Mouse (Mus musculus): ENCODE data around the gene Ube2b. TPM values are rescaled to one million over a fixed set of nuclear protein-coding genes. Genes with fewer than 3 reads are reported as not detected.

Ube2b gene
- total and polyA plus RNA-seq, 2 experiments from 2014 or later = 160 to 232 TPM

DNA sequence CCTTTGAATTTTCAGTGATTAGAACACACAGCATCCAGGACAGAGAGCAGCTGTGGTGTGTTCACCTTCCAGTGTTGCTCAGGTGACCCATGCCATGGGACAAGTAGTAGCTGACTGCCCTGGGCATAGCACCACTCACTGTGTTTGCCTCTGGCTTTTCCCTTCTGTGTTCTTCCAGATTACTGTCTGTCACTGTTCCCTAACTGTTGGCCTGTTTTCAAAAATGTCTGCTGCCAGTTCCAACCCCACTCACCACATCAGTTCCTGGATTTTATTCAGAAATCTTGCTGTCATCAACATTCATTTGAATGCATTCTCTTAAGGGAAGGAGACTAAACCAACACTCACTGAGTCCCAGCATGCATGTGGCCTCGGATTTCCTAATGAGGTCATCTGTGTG, 33.4 kb upstream of the Ube2b start:
- H3K9me3 ChIP-seq (ENCODE audit: low read length) = no peaks in the 10 kb centered on the region
- H3K4me3 ChIP-seq (ENCODE audit: low read depth, low read length) = no peak overlapping the region
- H3K9ac ChIP-seq (replicated peaks; ENCODE audit: low read length, poor library complexity, severe bottlenecking) = no peak overlapping the region
- DNase-seq (ENCODE audit: low spot score) = no peak
- H3K4me2 ChIP-seq (ENCODE audit: low read depth, low read length, poor library complexity, severe bottlenecking) = no peak overlapping the region
- WGBS = 91% methylated on average over 1 of the region's 1 CpGs
- H3K27me3 ChIP-seq (ENCODE audit: insufficient read depth, low read length) = no peaks in the 10 kb centered on the region
- no peak for TF ChIP-seq CTCF (IDR thresholded peaks at IDR 0.05)
- peaks cover 6% of the 10 kb centered on the region; the same call in 1 of the 2 replicates for H3K36me3 ChIP-seq (ENCODE audit: insufficient read depth, low read length)
- no peaks in the 10 kb centered on the region for H3K4me1 ChIP-seq (ENCODE audit: insufficient read depth, low read length)
- ATAC-seq (ENCODE audit: low FRiP score) = no peak
- H3K27ac ChIP-seq (ENCODE audit: low read depth, low read length) = no peak overlapping the region

DNA sequence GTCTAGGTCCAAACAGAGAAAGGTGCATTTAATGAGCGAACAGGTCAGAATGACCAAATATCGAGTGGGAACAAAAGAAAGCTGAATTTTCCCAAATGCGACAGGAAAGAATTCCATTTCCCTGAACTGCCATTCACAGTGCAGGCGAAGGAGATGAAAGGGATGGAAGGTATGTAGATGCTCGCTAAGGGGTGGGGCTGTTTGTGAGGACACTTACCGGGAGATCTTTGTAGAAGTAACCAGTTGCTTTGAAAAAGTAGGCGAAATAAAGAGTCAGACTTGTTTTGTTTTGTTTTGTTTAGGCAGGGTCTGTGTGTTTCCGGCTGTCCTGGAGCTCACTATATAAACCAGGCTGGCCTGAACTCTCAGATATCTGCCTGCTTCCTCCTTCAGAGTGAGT, 31.8 kb upstream of the Ube2b start:
- ATAC-seq (ENCODE audit: low FRiP score) = no peak
- 82% methylated on average over 8 of the region's 8 CpGs for WGBS
- DNase-seq (ENCODE audit: low spot score) = no peak
- H3K4me3 ChIP-seq (ENCODE audit: low read depth, low read length) = no peak overlapping the region
- peaks cover 6% of the 10 kb centered on the region; the same call in 1 of the 2 replicates for H3K36me3 ChIP-seq (ENCODE audit: insufficient read depth, low read length)
- no peak overlapping the region for H3K4me2 ChIP-seq (ENCODE audit: low read depth, low read length, poor library complexity, severe bottlenecking)
- H3K27ac ChIP-seq (ENCODE audit: low read depth, low read length) = no peak overlapping the region
- H3K4me1 ChIP-seq (ENCODE audit: insufficient read depth, low read length) = no peaks in the 10 kb centered on the region
- TF ChIP-seq CTCF (IDR thresholded peaks at IDR 0.05) = no peak
- H3K27me3 ChIP-seq (ENCODE audit: insufficient read depth, low read length) = no peaks in the 10 kb centered on the region
- no peaks in the 10 kb centered on the region for H3K9me3 ChIP-seq (ENCODE audit: low read length)
- H3K9ac ChIP-seq (replicated peaks; ENCODE audit: low read length, poor library complexity, severe bottlenecking) = no peak overlapping the region

GRCm38 (mm10) chr11:52018217-52018616, 17.7 kb upstream of the Ube2b start:
- Histone ChIP-seq H3K4me3 (ENCODE audit: low read depth, low read length) (no peak overlapping the region), H3K36me3 (ENCODE audit: insufficient read depth, low read length) (0 out of 2 replicates have a peak, but pooled peaks cover 3% of the 10 kb centered on the region), H3K4me2 (ENCODE audit: low read depth, low read length, poor library complexity, severe bottlenecking) (no peak overlapping the region), H3K4me1 (ENCODE audit: insufficient read depth, low read length) (no peaks in the 10 kb centered on the region), H3K9ac (replicated peaks; ENCODE audit: low read length, poor library complexity, severe bottlenecking) (no peak overlapping the region), H3K9me3 (ENCODE audit: low read length) (no peaks in the 10 kb centered on the region), H3K27ac (ENCODE audit: low read depth, low read length) (no peak overlapping the region), H3K27me3 (ENCODE audit: insufficient read depth, low read length) (no peaks in the 10 kb centered on the region)
- WGBS = 85% methylated on average over 9 of the region's 9 CpGs
- DNase-seq (ENCODE audit: low spot score) (no peak), ATAC-seq (ENCODE audit: low FRiP score) (no peak)
- no peak for TF ChIP-seq CTCF (IDR thresholded peaks at IDR 0.05)

- WGBS = 77% methylated on average over 5 of the region's 5 CpGs
- H3K36me3 ChIP-seq (ENCODE audit: insufficient read depth, low read length) = no peaks in the 10 kb centered on the region
- no peak for ATAC-seq (ENCODE audit: low FRiP score)
Measured at GRCm38 (mm10) chr11:52011541-52011940, 11.0 kb upstream of the Ube2b start.

GRCm38 (mm10) chr11:52011011-52011410, 10.4 kb upstream of the Ube2b start:
- Histone ChIP-seq H3K9ac (replicated peaks; ENCODE audit: low read length, poor library complexity, severe bottlenecking) (no peak overlapping the region), H3K27ac (ENCODE audit: low read depth, low read length) (no peak overlapping the region), H3K36me3 (ENCODE audit: insufficient read depth, low read length) (no peaks in the 10 kb centered on the region), H3K27me3 (ENCODE audit: insufficient read depth, low read length) (no peaks in the 10 kb centered on the region), H3K4me2 (ENCODE audit: low read depth, low read length, poor library complexity, severe bottlenecking) (no peak overlapping the region), H3K4me1 (ENCODE audit: insufficient read depth, low read length) (no peaks in the 10 kb centered on the region), H3K4me3 (ENCODE audit: low read depth, low read length) (no peak overlapping the region), H3K9me3 (ENCODE audit: low read length) (no peaks in the 10 kb centered on the region)
- TF ChIP-seq CTCF (IDR thresholded peaks at IDR 0.05) = no peak
- WGBS = 91% methylated on average over 11 of the region's 11 CpGs
- ATAC-seq (ENCODE audit: low FRiP score) (no peak), DNase-seq (ENCODE audit: low spot score) (no peak)

More at GRCm38 (mm10) chr11:52011541-52011940, 11.0 kb upstream of the Ube2b start:
- H3K9me3 ChIP-seq (ENCODE audit: low read length) = no peaks in the 10 kb centered on the region
- no peak for TF ChIP-seq CTCF (IDR thresholded peaks at IDR 0.05)
- H3K4me3 ChIP-seq (ENCODE audit: low read depth, low read length) = no peak overlapping the region
- DNase-seq (ENCODE audit: low spot score) = no peak
- no peak overlapping the region for H3K27ac ChIP-seq (ENCODE audit: low read depth, low read length)
- no peak overlapping the region for H3K9ac ChIP-seq (replicated peaks; ENCODE audit: low read length, poor library complexity, severe bottlenecking)
- no peaks in the 10 kb centered on the region for H3K27me3 ChIP-seq (ENCODE audit: insufficient read depth, low read length)
- H3K4me1 ChIP-seq (ENCODE audit: insufficient read depth, low read length) = no peaks in the 10 kb centered on the region
- no peak overlapping the region for H3K4me2 ChIP-seq (ENCODE audit: low read depth, low read length, poor library complexity, severe bottlenecking)

DNA sequence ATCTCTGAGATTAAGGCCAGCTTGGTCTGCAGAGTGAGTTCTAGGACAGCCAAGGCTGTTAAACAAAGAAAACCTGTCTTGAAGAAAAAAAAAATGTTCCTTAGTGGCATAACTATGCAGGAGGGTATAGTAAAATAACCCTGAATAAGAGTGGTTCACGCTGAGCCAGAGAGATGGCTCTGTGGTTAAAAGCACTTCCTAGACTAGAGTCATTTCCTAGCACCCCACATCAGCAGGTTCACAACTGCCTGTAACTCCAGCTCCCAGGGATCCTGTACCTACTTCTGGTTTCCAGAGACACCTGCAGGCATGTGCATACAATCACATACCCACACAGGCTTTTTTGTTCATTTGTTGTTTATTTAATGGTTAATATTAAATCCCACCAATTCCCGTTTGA, 5.0 kb upstream of the Ube2b start:
- TF ChIP-seq CTCF (IDR thresholded peaks at IDR 0.05) = no peak
- Histone ChIP-seq H3K4me3 (ENCODE audit: low read depth, low read length) (no peak overlapping the region), H3K4me2 (ENCODE audit: low read depth, low read length, poor library complexity, severe bottlenecking) (peak overlapping the region; percentile 18; the same call in 1 of the 2 replicates), H3K9me3 (ENCODE audit: low read length) (no peaks in the 10 kb centered on the region), H3K27ac (ENCODE audit: low read depth, low read length) (no peak overlapping the region), H3K36me3 (ENCODE audit: insufficient read depth, low read length) (no peaks in the 10 kb centered on the region), H3K9ac (replicated peaks; ENCODE audit: low read length, poor library complexity, severe bottlenecking) (0 out of 2 replicates have a peak overlapping the region, but pooled peaks have one; percentile 13), H3K27me3 (ENCODE audit: insufficient read depth, low read length) (no peaks in the 10 kb centered on the region), H3K4me1 (ENCODE audit: insufficient read depth, low read length) (peaks cover 12% of the 10 kb centered on the region; the same call in 1 of the 2 replicates)
- DNase-seq (ENCODE audit: low spot score) = no peak
- WGBS = 66% methylated on average over 2 of the region's 2 CpGs
- ATAC-seq (ENCODE audit: low FRiP score) = no peak

Measured in midbrain, postnatal 0 days (tissue).